Mouse (Mus musculus): Measurements from ENCODE around the gene Pcdh15. TPM values are rescaled to one million over a fixed set of nuclear protein-coding genes. Genes with fewer than 3 reads are reported as not detected.
A peak's percentile ranks its signal among the peaks of the same experiment; 100 is the strongest.

The Pcdh15 gene
- polyA plus RNA-seq, 1 experiment from 2014 or later = 17.4 TPM

DNA sequence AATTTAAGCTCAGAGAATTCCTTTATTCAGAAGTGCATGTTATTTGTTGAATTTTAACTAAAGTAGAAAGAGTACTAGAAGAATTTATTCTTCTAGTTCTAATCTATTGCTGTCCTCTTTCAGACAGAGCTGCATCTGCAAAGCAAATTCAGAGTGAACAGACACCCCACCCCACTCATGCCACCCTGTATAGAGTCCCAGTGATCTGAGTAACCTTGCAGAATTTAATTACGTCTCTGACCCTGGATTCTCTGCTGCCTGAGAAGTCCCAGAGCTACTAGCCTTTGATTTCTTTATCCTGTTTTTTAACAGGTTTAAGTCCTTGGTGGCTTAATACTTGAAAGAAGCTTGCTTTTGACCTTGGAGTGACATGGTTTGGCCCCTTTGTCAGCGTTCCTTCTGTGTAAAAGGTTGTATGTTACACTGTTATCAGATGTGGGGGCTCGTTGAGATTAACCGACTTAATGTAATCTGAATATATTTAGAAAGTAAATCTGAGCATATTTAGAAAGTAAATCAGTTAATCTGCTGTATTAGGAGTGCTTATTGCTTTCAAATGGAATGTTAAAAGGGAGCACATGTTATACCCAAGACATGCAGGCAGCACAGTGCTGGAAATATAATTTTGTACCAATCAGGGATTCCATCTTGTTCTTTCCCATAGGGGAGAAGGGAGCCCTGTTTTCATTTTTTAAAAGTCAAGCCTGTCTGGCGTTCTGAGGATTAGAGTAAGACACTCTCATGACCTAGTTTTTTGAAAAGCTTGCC, 601.6 kb downstream of the Pcdh15 start:
- no peak overlapping the region for H3K4me2 ChIP-seq
- H3K36me3 ChIP-seq = no peaks in the 10 kb centered on the region
- H3K9ac ChIP-seq (replicated peaks) = no peak overlapping the region
- 77% methylated on average over 5 of the region's 5 CpGs for WGBS
- no peak overlapping the region for H3K27ac ChIP-seq (replicated peaks)
- H3K4me3 ChIP-seq (replicated peaks) = no peak overlapping the region
- no peaks in the 10 kb centered on the region for H3K27me3 ChIP-seq (replicated peaks)
- ATAC-seq (ENCODE audit: low FRiP score) = no peak
- no peaks in the 10 kb centered on the region for H3K4me1 ChIP-seq
- no peaks in the 10 kb centered on the region for H3K9me3 ChIP-seq (replicated peaks)

DNA sequence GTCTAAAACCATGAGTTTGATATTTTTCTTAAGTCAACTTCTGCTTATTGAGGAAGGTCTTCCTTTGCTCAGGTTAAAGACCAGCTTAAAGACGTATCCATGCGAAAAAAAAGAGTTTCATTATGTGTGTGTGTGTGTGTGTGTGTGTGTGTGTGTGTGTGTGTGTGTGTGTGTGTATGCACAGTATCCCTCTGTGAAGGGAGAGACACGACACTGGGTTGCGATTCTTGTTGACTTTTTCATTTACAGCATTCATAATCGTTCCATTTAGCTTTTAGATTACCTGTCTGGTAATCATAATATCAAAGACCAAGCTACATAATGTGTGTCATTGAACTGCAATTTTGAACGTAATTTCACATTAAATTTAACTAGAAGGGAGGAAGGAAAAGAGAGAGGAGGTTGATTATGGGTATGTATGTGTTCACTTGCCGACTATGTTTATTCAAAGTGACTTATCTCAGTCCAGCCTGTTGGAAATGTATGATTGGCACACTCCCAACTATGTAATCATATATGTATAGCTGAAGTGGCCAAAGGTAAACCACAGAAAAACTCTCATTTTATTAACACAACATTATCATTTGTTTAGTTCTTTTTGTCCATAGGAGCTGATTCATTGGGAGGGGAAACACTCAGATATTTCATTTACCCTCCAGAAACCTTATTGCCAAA, 626.6 kb downstream of the Pcdh15 start:
- Histone ChIP-seq H3K27ac (replicated peaks) (no peak overlapping the region), H3K9ac (replicated peaks) (no peak overlapping the region), H3K4me3 (replicated peaks) (no peak overlapping the region), H3K4me2 (no peak overlapping the region), H3K36me3 (no peaks in the 10 kb centered on the region), H3K4me1 (no peaks in the 10 kb centered on the region), H3K9me3 (replicated peaks) (no peaks in the 10 kb centered on the region), H3K27me3 (replicated peaks) (no peaks in the 10 kb centered on the region)
- no peak for ATAC-seq (ENCODE audit: low FRiP score)
- WGBS = 85% methylated on average over 7 of the region's 7 CpGs

DNA sequence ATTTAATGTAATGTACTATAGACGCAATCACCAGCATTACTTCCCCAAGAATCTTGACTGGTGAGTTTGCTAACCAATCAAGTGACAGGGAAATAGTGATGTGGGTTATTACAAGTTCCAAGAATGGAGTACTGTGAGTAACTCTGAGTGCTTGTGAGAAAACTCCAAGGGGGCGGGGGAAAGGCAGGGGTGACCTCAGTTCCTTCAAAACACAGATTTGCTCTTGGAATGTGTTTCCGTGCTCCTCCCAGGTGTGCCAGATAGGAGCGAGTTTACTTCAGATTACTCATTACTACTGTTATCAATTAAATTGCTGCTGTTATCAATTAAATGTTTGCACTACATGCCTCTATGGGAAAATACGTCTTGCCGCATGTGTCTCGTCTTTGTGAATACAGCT, 634.1 kb downstream of the Pcdh15 start:
- Histone ChIP-seq H3K27ac (replicated peaks) (no peak overlapping the region), H3K4me3 (replicated peaks) (no peak overlapping the region), H3K9ac (replicated peaks) (no peak overlapping the region), H3K36me3 (no peaks in the 10 kb centered on the region), H3K4me2 (no peak overlapping the region), H3K4me1 (no peaks in the 10 kb centered on the region), H3K9me3 (replicated peaks) (no peaks in the 10 kb centered on the region), H3K27me3 (replicated peaks) (no peaks in the 10 kb centered on the region)
- ATAC-seq (ENCODE audit: low FRiP score) = no peak
- 87% methylated on average over 7 of the region's 7 CpGs for WGBS

DNA sequence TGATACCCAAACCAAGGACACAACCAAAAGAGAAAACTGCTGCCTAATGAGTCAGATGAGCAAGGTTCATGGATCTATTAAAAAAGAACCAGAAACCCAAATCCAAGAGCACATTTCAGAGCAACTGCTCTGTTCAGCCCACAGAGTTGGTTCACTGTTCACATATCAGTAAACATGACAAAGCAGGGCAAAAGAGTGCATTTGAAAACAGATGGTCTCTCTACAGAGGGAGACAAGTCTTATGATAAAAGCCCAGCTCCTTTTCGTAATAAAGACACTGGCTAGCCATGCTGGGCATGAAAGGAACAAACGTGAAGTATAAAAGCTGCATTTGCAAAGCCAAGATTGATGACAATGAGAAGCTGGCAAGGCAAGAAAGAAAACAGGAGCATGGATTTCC, 649.9 kb downstream of the Pcdh15 start:
- no peaks in the 10 kb centered on the region for H3K27me3 ChIP-seq (replicated peaks)
- H3K4me3 ChIP-seq (replicated peaks) = no peak overlapping the region
- H3K4me1 ChIP-seq = no peaks in the 10 kb centered on the region
- H3K9me3 ChIP-seq (replicated peaks) = no peaks in the 10 kb centered on the region
- H3K36me3 ChIP-seq = no peaks in the 10 kb centered on the region
- ATAC-seq (ENCODE audit: low FRiP score) = no peak
- H3K27ac ChIP-seq (replicated peaks) = no peak overlapping the region
- H3K4me2 ChIP-seq = no peak overlapping the region
- no peak overlapping the region for H3K9ac ChIP-seq (replicated peaks)
- 22% methylated on average over 2 of the region's 2 CpGs for WGBS

DNA sequence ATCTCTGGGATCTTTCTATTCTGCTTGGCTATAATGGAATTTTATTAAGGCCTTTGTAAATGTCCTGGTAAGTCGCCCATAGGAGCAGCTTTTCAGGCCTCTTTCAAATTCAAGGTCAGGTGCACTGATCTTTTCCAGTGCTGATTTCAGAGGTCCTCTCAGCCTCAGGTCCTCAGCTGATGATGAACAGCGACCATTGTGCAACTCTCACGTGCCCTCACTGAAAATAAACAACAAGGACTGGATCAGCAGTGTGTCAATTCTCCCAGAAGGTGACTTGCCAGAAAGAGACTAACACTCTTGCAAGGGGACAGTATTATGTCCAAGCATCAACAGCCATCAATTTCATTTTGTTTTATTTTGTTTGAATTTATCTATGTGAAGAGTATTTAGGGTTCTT, 654.7 kb downstream of the Pcdh15 start:
- ATAC-seq (ENCODE audit: low FRiP score) = no peak
- H3K27ac ChIP-seq (replicated peaks) = no peak overlapping the region
- no peaks in the 10 kb centered on the region for H3K9me3 ChIP-seq (replicated peaks)
- no peaks in the 10 kb centered on the region for H3K27me3 ChIP-seq (replicated peaks)
- H3K4me3 ChIP-seq (replicated peaks) = no peak overlapping the region
- no peak overlapping the region for H3K4me2 ChIP-seq
- no peak overlapping the region for H3K9ac ChIP-seq (replicated peaks)
- WGBS = 53% methylated on average over 3 of the region's 3 CpGs
- H3K36me3 ChIP-seq = no peaks in the 10 kb centered on the region
- H3K4me1 ChIP-seq = no peaks in the 10 kb centered on the region

DNA sequence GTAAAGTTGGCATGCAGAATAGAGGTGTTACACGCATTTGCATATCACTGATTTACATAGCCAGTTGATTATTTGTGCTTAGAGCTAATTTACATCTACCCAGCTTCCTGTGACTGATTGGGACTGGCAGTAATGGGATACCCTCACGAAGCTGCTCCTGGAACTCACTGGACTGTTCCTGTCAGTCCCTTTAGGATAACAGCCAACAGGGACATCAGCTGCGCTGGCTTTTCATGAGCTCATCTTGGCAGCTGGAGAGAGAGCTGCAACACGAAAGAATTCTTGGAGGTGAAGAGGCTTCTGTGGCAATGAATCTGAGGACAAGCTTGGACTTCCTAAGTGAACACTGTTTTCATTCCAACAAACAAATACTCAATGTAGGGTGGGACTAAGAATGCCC, 683.8 kb downstream of the Pcdh15 start:
- H3K9me3 ChIP-seq (replicated peaks) = no peaks in the 10 kb centered on the region
- H3K27me3 ChIP-seq (replicated peaks) = no peaks in the 10 kb centered on the region
- H3K9ac ChIP-seq (replicated peaks) = no peak overlapping the region
- ATAC-seq (ENCODE audit: low FRiP score) = no peak
- 55% methylated on average over 4 of the region's 4 CpGs for WGBS
- H3K4me2 ChIP-seq = no peak overlapping the region
- H3K36me3 ChIP-seq = no peaks in the 10 kb centered on the region
- H3K4me1 ChIP-seq = peaks cover 3% of the 10 kb centered on the region; the same call in 1 of the 2 replicates
- no peak overlapping the region for H3K4me3 ChIP-seq (replicated peaks)
- H3K27ac ChIP-seq (replicated peaks) = no peak overlapping the region

DNA sequence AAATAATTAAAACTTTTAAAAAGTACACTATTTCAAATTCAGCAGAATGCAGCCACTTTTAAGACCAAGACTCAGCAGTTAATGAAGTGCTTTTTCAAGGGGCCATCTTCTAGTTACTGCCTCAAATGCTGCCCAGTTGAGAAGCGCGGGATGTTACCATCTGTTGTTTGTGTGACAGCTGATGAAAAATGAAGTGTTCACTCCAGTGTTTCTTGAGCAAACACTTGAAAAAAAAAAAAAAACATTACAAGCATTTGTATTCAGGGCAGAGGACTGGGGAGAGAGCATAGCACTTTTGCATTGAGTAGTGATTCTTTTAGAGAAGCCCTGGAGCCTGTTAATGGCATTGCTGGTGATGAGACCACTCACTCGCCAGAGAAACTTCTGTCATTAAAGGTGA, 689.0 kb downstream of the Pcdh15 start:
- Histone ChIP-seq H3K27ac (replicated peaks) (no peak overlapping the region), H3K4me3 (replicated peaks) (no peak overlapping the region), H3K9me3 (replicated peaks) (no peaks in the 10 kb centered on the region), H3K9ac (replicated peaks) (no peak overlapping the region), H3K4me2 (no peak overlapping the region), H3K27me3 (replicated peaks) (no peaks in the 10 kb centered on the region), H3K36me3 (no peaks in the 10 kb centered on the region), H3K4me1 (no peaks in the 10 kb centered on the region)
- WGBS = 66% methylated on average over 3 of the region's 3 CpGs
- no peak for ATAC-seq (ENCODE audit: low FRiP score)

DNA sequence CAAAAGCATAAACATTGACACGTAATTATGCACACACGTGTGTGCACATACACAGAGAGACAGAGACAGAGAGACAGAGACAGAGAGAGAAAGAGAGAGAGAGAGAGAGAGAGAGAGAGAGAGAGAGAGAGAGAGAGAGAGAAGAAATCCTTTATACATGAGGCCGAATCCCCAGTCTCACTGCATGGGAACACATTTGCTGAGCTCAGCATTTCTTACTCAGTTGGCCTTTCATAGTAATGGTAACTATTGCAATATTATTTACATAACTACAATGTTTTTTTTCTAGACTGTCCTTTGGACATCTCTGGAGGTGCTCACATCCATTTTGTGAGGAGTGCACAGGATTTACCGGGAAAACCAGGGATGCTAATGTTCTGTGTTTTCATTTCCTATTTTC, 705.9 kb downstream of the Pcdh15 start:
- Histone ChIP-seq H3K9ac (replicated peaks) (no peak overlapping the region), H3K27me3 (replicated peaks) (no peaks in the 10 kb centered on the region), H3K4me1 (no peaks in the 10 kb centered on the region), H3K4me3 (replicated peaks) (no peak overlapping the region), H3K9me3 (replicated peaks) (no peaks in the 10 kb centered on the region), H3K27ac (replicated peaks) (no peak overlapping the region), H3K4me2 (no peak overlapping the region), H3K36me3 (no peaks in the 10 kb centered on the region)
- ATAC-seq (ENCODE audit: low FRiP score) = no peak
- WGBS = 82% methylated on average over 4 of the region's 4 CpGs

DNA sequence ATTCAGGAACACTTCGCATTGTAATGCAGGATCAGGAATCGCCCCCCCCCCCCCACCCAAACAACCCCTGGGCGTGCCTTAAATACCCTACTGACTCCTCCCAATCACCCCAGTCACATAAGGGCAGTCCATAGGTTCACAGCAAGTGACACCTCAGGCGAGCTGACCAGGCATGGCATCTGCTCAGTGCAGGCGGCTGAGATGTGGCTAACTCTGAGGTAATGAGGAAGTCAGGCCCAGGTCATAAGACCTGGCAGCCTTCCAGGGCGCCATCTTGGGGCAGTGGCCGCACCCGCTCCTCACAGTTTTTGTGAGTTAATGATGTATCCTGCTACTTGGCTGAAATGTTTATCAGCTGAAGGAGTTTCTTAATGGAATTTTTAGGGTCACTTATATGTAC, 713.2 kb downstream of the Pcdh15 start:
- Histone ChIP-seq H3K4me3 (replicated peaks) (no peak overlapping the region), H3K4me2 (no peak overlapping the region), H3K36me3 (no peaks in the 10 kb centered on the region), H3K27me3 (replicated peaks) (no peaks in the 10 kb centered on the region), H3K9me3 (replicated peaks) (no peaks in the 10 kb centered on the region), H3K9ac (replicated peaks) (no peak overlapping the region), H3K4me1 (no peaks in the 10 kb centered on the region), H3K27ac (replicated peaks) (no peak overlapping the region)
- no peak for ATAC-seq (ENCODE audit: low FRiP score)
- 80% methylated on average over 8 of the region's 8 CpGs for WGBS

DNA sequence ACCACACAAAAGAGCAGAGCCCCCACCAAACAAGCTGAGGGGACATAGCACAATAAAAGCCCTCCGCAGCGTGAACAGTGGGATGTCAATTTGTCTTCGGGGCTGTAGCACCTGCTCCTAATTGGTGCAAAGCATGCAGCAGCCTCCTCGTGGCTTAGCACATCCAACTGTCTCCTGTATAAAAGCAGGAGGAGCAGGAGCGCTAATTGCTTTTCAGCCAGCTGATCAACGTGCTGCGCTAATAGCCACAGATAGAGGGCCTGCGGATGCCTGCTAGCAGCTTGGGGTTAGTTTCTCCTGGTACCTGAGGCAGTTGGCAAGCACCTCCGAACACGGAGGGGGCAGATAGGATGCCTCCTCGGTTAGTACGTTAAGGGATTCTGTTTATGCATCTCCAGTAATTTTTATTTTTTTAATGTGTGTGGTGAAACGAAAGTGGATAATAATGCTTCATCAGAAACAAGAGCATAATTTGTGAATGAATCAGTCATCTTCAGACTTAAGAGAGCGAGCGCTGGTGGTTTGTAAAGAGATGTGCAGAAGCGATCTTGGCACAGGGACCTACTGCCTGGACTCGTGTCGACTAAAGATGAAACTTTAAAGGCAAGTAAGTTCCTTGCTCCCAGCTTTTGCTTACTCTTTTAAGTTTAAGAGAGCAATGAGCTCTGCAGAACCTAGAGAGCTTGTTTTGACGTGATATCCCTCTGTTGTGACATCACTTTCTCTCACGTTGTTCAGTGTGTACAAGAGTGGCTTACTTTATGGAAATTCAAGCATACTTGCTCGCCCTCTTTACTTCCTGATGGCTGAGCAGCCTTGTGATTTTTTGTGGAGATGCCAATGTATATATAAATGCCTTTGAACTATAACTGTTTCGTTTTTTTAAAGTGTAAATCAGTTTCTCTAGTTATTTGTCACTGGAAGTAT, 722.8 kb downstream of the Pcdh15 start:
- Histone ChIP-seq H3K36me3 (no peaks in the 10 kb centered on the region), H3K27ac (replicated peaks) (no peak overlapping the region)
- peak; percentile 86 for ATAC-seq (ENCODE audit: low FRiP score)

DNA sequence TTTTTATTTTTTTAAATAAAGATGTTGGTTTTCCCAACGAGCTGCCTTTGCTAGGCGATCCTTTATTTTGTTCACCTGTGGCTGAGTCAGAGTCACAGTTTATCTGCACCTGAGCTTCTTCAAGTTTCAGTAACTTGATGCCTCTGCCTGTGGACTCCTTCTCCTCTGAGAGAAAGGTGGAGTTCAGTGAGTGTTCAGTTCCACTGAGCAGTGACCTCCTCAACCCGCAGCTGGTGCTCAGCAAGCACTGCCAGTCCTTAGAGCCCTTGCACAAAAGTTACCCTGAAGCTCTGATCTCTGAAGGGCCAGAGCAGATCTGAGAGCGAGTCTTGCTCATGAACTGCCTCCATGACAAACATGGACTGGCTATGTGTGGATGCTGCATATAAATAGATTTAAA, 724.1 kb downstream of the Pcdh15 start:
- no peak for ATAC-seq (ENCODE audit: low FRiP score)
- H3K9me3 ChIP-seq (replicated peaks) = no peaks in the 10 kb centered on the region
- WGBS = 77% methylated on average over 4 of the region's 4 CpGs
- H3K9ac ChIP-seq (replicated peaks) = no peak overlapping the region
- H3K27me3 ChIP-seq (replicated peaks) = no peaks in the 10 kb centered on the region
- no peak overlapping the region for H3K27ac ChIP-seq (replicated peaks)
- peaks cover 11% of the 10 kb centered on the region; the same call in 1 of the 2 replicates for H3K4me1 ChIP-seq
- H3K36me3 ChIP-seq = no peaks in the 10 kb centered on the region
- H3K4me3 ChIP-seq (replicated peaks) = no peak overlapping the region
- no peak overlapping the region for H3K4me2 ChIP-seq

More for the DNA sequence above, 722.8 kb downstream of the Pcdh15 start:
- 0 out of 2 replicates have a peak overlapping the region, but pooled peaks have one; percentile 6 for H3K9ac ChIP-seq (replicated peaks)
- peak overlapping the region; percentile 37 for H3K4me3 ChIP-seq (replicated peaks)
- peak overlapping the region; percentile 63 for H3K4me2 ChIP-seq
- 27% methylated on average over 22 of the region's 22 CpGs for WGBS
- H3K9me3 ChIP-seq (replicated peaks) = no peaks in the 10 kb centered on the region
- peaks cover 11% of the 10 kb centered on the region; the same call in 1 of the 2 replicates for H3K4me1 ChIP-seq
- H3K27me3 ChIP-seq (replicated peaks) = no peaks in the 10 kb centered on the region
